Mouse (Mus musculus) kidney, postnatal 25 days (tissue): ENCODE data around the gene Tmem240.
"Not testable (repeated sequence)": the region's sequence is repeated elsewhere in the genome, so short reads cannot be mapped to it uniquely, and the experiment has no call there.

ENCODE experiments used
- DNase-seq, 2 experiments: peaks; one replicate each; pipeline ENCODE4 v3.0.0; 2021; ENCODE audit warnings: mixed read lengths in 2 of 2

Tmem240 gene

DNA sequence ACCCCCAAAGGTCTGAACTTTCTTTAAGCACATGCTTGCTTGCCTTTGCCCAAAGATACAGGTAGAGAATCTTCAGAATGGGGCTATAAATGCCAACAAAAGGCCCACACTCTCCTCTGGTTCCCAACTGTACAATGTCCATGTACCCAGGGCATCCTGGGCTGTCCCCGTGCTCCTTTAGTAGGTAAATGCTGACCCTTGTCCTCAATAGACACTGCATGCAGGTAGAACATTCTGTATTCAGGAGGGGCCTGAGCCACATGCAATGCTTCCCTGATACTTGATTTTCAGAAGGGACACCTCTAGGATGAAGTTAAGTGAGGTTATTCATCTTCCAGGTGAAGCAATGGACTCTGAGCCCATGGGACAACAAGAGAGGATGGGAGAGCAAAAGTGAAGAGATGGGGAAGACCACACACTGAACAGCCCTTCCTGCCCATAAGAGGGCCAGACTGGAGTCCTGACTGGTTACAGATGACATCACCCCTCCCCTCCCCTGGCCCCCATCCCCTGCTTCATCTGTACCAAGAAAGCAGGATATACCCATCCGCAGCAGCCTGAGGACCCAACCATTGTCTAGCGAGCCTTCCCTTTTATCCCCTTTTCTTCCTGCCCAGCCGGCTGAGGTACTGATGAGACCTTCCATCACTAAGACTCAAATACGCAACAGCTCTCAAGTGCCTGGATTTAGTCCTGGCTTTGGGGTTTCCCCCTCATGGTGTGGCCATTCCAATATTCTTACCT is 38.9 kb downstream of the Tmem240 start:
- DNase-seq, result peak in 1 of 2 experiments; percentile 69

DNA sequence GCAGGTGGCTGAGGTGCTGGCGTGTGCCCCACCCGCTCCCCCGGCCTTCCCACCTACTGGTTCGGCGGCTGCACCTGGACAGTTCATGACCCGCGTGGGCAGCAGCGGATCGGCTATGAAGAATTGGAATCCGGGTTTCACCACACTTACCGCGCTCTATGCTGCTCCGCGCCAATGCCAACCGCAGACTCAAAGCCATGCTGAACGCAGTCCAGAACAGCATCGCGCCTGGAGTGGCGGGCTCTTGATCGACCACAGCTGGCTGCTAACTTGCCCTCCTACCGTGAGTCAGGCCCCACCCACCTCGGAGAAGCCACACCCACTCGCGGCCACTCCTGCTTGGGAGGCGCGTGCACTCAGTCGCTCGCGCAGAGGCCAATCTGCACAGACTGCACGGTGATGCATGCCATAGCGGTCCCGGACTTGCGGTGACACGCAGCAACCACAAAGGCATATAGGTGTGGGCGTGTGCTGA is 39.7 kb downstream of the Tmem240 start, which contains the start of gene Vwa1:
Gene Vwa1, minus strand, starts transcription at position 419 of the 475 bp plus-strand sequence.
- peak; percentile 95 for DNase-seq

DNA sequence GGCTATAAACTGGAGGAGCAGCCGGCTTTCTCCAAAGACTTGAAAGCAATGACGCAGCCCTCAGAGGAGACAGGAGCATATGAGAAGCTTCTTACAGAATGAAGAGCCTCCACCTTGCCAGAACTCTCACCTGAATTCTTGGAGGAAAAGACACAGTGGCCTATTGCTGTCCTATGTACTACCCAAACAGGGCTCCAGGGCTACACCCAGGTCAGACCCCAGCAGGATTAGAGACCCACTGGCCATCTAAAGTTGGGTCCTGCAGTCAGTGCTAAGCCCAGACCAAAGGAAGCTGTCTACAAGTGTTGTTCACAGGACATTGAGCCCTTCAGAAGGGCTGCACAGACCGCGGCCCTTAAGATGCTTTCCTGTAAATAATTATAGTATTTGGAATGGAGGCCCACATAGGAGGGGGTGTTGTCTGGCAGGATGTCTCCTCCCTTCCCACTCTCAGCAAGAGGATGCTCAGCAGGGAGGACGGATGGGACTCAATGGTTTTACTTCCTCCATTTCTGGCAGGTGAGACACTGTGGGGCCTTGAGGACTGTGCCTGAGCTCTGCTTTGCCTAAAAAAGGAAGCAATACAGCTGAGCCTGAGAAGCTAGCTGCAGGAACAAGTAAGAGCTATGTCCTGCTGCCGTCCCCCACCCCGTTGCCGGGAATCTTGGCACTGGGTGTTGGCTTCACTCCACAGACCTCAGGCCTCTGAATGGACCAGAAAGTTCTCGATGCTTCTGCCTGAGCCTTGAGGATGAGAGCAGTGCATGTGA is 40.6 kb downstream of the Tmem240 start:
- DNase-seq, result peak; percentile 75 to 86

GRCm38 (mm10) chr4:155775855-155776254 is 41.3 kb downstream of the Tmem240 start:
- peak; percentile 68 to 74 for DNase-seq

GRCm38 (mm10) chr4:155776704-155777335 is 42.2 kb downstream of the Tmem240 start:
- peak in 1 of 2 experiments; percentile 68 for DNase-seq

DNA sequence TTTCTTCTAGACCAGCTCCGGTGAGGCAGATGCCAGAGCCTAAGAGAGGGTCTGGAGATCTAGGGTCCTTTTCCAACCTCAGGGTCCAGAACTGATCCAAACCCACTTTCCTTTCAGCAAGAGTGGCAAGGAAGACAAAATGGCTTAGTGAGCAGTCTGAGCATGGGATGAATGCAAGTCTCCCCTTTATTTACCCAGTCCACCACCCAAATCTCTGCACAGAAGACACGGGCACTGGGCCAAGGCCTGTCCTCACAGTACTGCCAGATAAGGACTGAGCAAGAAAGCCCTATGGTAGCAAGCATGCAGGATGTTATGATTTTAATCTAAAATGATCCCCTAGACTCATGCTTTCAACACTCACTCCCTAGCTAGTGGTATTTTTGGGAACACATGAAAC is 43.2 kb downstream of the Tmem240 start:
- no peak for DNase-seq

DNA sequence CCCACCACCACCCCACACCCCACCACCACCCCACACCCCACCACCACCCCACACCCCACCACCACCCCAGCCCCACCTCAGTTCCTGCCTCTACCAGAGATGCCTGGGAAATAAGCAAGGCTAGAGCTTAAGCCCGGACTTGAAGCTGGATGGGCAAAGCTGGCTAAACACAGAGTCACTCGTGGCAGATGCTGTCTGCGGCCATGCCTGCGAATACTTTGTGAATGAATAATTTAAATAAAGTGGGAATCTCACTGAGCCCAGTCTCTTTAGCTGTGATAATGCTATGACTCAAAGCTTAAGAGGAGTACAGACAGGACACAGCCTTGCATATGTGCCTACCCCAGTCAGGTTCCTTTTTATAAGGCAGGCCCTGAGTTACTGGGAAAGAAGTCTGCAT is 44.9 kb downstream of the Tmem240 start:
- no peak for DNase-seq

DNA sequence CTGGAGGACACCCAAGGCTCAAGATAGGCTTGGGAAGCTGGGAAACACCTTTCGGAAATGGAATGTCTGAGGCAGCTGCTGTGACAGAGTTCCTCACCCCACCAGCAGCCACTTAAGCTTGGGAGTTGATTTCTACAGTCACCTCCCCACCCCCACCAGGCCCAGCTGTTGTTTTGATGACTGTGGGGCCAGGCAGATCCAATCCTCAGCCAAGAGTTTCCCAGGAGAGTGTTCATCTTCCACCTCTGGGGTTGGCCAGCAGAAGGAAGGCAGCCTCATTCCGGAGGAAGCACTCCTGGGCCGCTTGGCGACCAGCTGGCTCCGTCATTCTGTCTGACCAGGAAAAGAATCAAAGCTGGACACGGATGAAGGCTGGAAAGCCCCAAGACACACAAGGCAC is 46.3 kb downstream of the Tmem240 start:
- peak; percentile 75 to 89 for DNase-seq

DNA sequence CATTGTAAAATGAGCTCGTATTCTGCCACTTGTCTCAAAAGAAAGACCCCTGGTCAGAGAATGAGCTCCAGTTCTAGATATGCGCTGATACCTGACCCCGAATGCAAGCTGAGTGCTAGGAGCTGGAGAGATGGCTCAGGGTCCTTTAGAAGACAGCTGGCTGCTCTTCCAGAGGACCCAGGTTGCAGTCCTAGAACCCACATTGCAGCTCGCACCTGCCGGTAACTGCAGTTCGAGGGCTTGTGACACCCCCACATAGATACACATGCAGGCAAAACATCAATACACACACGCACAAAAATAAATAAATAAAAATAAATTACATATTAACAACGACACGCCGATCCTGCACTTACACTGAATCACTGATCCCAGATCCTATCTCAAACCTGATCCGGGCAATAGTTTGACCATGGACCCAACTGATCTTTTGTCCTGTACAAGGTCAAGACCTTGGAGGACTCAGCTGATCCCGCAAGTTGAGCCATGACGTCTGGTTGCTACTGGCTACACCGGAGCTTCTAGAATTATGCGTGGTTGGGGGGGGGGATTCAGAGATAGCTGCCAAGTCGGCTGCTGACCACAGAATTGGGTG is 49.0 kb downstream of the Tmem240 start:
- no peak for DNase-seq

- peak; percentile 79 to 93 for DNase-seq
Observed at GRCm38 (mm10) chr4:155784081-155784701, 49.6 kb downstream of the Tmem240 start.

DNA sequence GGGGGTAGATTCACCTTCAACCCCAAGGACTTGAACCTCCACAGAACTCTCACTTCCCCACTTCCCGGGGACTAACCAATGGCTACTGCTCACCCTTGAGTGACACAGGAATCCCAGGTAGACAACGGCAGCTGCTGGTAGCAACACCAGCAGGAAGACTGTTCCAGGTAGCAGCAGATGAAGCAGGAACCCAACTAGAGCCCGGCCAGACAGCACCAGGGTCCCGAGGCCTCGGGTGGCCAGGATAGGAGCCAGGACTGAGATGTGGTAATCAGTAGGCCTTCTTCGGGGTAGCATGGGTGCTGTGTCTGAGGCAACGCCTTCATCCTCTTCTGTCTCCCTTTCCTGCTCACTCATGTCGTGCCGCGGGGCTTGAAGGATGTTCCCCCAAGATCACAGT is 50.6 kb downstream of the Tmem240 start:
- no peak for DNase-seq

DNA sequence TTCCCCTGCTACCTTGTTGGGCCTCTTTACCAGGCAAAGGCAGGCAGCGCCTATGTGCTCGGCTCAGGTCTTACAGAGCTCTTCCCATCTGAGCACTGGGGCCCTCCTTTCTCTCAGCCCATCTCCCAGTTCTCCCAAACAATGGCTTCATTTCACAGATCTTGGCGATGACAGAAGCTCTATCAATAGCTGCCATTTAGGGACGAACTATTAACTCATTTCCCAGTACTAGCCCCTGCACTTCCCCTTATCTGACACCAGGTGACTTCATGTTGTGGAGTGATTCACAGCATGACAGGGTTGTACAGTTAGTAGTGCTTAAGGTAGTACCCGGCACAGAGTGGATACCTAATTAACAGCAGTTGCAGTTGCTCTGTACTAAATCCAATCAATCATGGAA is 51.2 kb downstream of the Tmem240 start, which contains the start of gene Tmem88b:
Gene Tmem88b, minus strand, starts transcription at position 56 of the 400 bp plus-strand sequence.
- no peak for DNase-seq

DNA sequence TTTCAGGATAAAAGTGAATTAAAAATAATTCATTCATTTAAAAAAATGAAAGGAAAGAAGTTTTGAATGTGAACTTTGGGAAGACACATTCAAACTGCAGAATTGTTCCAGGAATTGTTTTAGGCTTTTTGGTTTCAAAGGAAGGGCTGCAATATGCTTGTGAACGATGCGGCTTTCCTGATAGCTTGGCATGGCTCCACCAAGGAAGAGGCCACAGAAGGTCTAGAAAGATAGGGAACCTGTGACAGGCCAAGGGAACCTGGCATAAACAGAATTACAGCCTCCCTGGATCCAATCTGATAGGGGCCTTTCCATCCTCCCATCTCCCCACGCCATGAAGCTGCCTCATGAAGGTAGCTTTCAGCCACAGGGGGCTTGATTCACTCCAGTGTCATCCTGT is 53.7 kb downstream of the Tmem240 start:
- no peak for DNase-seq

- not testable (repeated sequence) for DNase-seq
Observed at GRCm38 (mm10) chr4:155788833-155789232, 54.2 kb downstream of the Tmem240 start.

GRCm38 (mm10) chr4:155790021-155790489 is 55.5 kb downstream of the Tmem240 start, which contains the start of gene Ankrd65:
Gene Ankrd65, plus strand, starts transcription at chr4:155790439.
- no peak for DNase-seq
